Mouse (Mus musculus) testis, adult 2 months (tissue): ENCODE measurements around the gene Zfyve1.

Experiments used
- CTCF ChIP-seq: fragments of 200-500 bp; IDR thresholded peaks from 2 replicates; pipeline ENCODE4 v1.5.1; 2012; ENCODE audit warnings: low read depth, mild to moderate bottlenecking, inconsistent platforms, low read length, moderate library complexity; ENCODE audit not compliant: control insufficient read depth, insufficient read depth, insufficient replicate concordance
- POLR2A ChIP-seq: fragments of 200-500 bp; IDR thresholded peaks from 2 replicates; pipeline ENCODE4 v1.6.1; 2012; ENCODE audit warnings: low read depth, mild to moderate bottlenecking, inconsistent platforms, low read length, moderate library complexity; ENCODE audit not compliant: control insufficient read depth

DNA sequence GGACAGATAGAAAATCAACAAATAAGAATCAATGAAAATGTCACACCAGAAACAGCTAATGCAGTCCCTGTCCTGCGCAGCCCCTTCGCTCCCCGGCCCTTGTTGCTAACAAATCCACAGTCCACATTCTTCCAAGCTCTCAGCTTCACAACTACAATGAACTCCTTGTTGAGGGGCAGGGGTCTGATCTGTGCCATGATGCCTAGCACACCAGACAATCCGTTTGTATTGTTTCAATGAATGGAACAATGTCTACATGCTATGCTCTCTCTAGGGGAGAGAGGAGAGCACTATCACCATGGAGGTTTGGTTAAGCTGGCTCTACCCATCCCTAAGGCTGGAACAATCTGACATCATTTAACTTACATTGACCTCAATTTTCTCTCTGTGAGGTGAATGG, 14.3 kb downstream of the Zfyve1 start:
- TF ChIP-seq POLR2A (no peak), CTCF (no peak)
